Mouse (Mus musculus) naive thymus-derived CD4-positive, alpha-beta T cell, adult 2 months (primary cell): ENCODE results near the gene Gm44502.

Source experiments
- DNase-seq: peaks from one replicate; pipeline ENCODE4 v3.0.0-alpha.2; 2011; ENCODE audit warnings: low read depth

Gm44502 gene

GRCm38 (mm10) chr15:89429352-89430221 lies at the start of gene Gm44502, which contains the start of the genes C730034F03Rik and Chkb:
Gene Gm44502, minus strand, starts transcription at chr15:89429696.
Gene C730034F03Rik, plus strand, starts transcription at chr15:89429589.
Gene Chkb, minus strand, starts transcription at chr15:89429908.
- DNase-seq, result peak; percentile 94

- DNase-seq, result no peak
Measured at GRCm38 (mm10) chr15:89478622-89479021, 49.1 kb upstream of the Gm44502 start.

GRCm38 (mm10) chr15:89477806-89478205 lies 48.3 kb upstream of the Gm44502 start:
- no peak for DNase-seq

- no peak for DNase-seq
Measured at GRCm38 (mm10) chr15:89477091-89477491, 47.6 kb upstream of the Gm44502 start, which contains the start of gene Arsa. Gene Arsa, minus strand, starts transcription at chr15:89477425.

- no peak for DNase-seq
Measured at GRCm38 (mm10) chr15:89476475-89476815, 46.9 kb upstream of the Gm44502 start.

GRCm38 (mm10) chr15:89475611-89476474 lies 46.3 kb upstream of the Gm44502 start:
- DNase-seq, result peak; percentile 92

- DNase-seq, result no peak
Measured at GRCm38 (mm10) chr15:89475293-89475600, 45.8 kb upstream of the Gm44502 start.

GRCm38 (mm10) chr15:89474596-89475292 lies 45.2 kb upstream of the Gm44502 start:
- DNase-seq, result no peak

- no peak for DNase-seq
Measured at GRCm38 (mm10) chr15:89473921-89474320, 44.4 kb upstream of the Gm44502 start.

GRCm38 (mm10) chr15:89473370-89473769 lies 43.9 kb upstream of the Gm44502 start:
- DNase-seq, result no peak

- DNase-seq, result no peak
Measured at GRCm38 (mm10) chr15:89471476-89471875, 42.0 kb upstream of the Gm44502 start.

- DNase-seq, result peak; percentile 54
Measured at GRCm38 (mm10) chr15:89468577-89468976, 39.1 kb upstream of the Gm44502 start.

GRCm38 (mm10) chr15:89465052-89465451 lies 35.6 kb upstream of the Gm44502 start:
- DNase-seq, result no peak

- peak; percentile 19 for DNase-seq
Measured at GRCm38 (mm10) chr15:89463334-89464235, 34.1 kb upstream of the Gm44502 start.

- DNase-seq, result no peak
Measured at GRCm38 (mm10) chr15:89462176-89462575, 32.7 kb upstream of the Gm44502 start.

- no peak for DNase-seq
Measured at GRCm38 (mm10) chr15:89461321-89461720, 31.8 kb upstream of the Gm44502 start.

- no peak for DNase-seq
Measured at GRCm38 (mm10) chr15:89460298-89460697, 30.8 kb upstream of the Gm44502 start.

- no peak for DNase-seq
Measured at GRCm38 (mm10) chr15:89459821-89460220, 30.3 kb upstream of the Gm44502 start.

GRCm38 (mm10) chr15:89458942-89459341 lies 29.4 kb upstream of the Gm44502 start:
- peak; percentile 20 for DNase-seq

GRCm38 (mm10) chr15:89455642-89456041 lies 26.1 kb upstream of the Gm44502 start:
- no peak for DNase-seq

GRCm38 (mm10) chr15:89454857-89455256 lies 25.4 kb upstream of the Gm44502 start:
- no peak for DNase-seq
